Mouse (Mus musculus) midbrain, postnatal 0 days (tissue): Measurements from ENCODE around the gene Hoxa5. TPM values are rescaled to one million over a fixed set of nuclear protein-coding genes. Genes with fewer than 3 reads are reported as not detected.
A peak's percentile ranks its signal among the peaks of the same experiment; 100 is the strongest.

ENCODE experiments used
- ATAC-seq: fragments of 200-750 bp; cut with Nextera tagmentation; 2 replicates; pipeline ENCODE4 v1.8.0; 2017; ENCODE audit warnings: moderate number of reproducible peaks, mild to moderate bottlenecking, moderate TSS enrichment, moderate library complexity; ENCODE audit not compliant: low FRiP score
- DNase-seq: peaks from one replicate; pipeline ENCODE4 v3.0.0-alpha.2; 2015; ENCODE audit warnings: low spot score
- H3K27ac ChIP-seq: fragments of 300-500 bp; sonication (generic); 2 replicates; pipeline ENCODE4 v1.5.1; 2014; ENCODE audit warnings: low read depth, mild to moderate bottlenecking, low read length, mixed read lengths
- H3K27me3 ChIP-seq: fragments of 300-500 bp; sonication (generic); 2 replicates; pipeline ENCODE4 v1.6.1; 2014; ENCODE audit warnings: low read length, control low read depth, mixed read lengths; ENCODE audit not compliant: insufficient read depth
- H3K36me3 ChIP-seq: fragments of 300-500 bp; sonication (generic); 2 replicates; pipeline ENCODE4 v1.6.1; 2014; ENCODE audit warnings: low read length, control low read depth, mixed read lengths; ENCODE audit not compliant: insufficient read depth
- H3K4me1 ChIP-seq: fragments of 300-500 bp; sonication (generic); 2 replicates; pipeline ENCODE4 v1.6.1; 2014; ENCODE audit warnings: mild to moderate bottlenecking, control low read depth, antibody characterized with exemption, low read length, mixed read lengths; ENCODE audit not compliant: insufficient read depth
- H3K4me2 ChIP-seq: fragments of 300-500 bp; sonication (generic); 2 replicates; pipeline ENCODE4 v1.6.1; 2014; ENCODE audit warnings: low read depth, mild to moderate bottlenecking, low read length, mixed read lengths; ENCODE audit not compliant: poor library complexity, severe bottlenecking
- H3K4me3 ChIP-seq: fragments of 300-500 bp; sonication (generic); 2 replicates; pipeline ENCODE4 v1.5.1; 2014; ENCODE audit warnings: low read depth, mild to moderate bottlenecking, low read length, moderate library complexity
- H3K9ac ChIP-seq: fragments of 300-500 bp; sonication (generic); replicated peaks from 2 replicates; pipeline ENCODE4 v1.6.1; 2014; ENCODE audit warnings: mild to moderate bottlenecking, low read length, moderate library complexity, mixed read lengths; ENCODE audit not compliant: poor library complexity, severe bottlenecking
- H3K9me3 ChIP-seq: fragments of 300-500 bp; sonication (generic); 2 replicates; pipeline ENCODE4 v1.6.1; 2016; ENCODE audit warnings: low read length, control low read depth
- CTCF ChIP-seq: IDR thresholded peaks from 2 replicates; pipeline ENCODE4 v1.5.1; 2016; ENCODE audit warnings: antibody characterized with exemption, mild to moderate bottlenecking
- WGBS: fragments of 180-500 bp; shearing (Covaris S2); extraction: QIAGEN DNeasy Blood & Tissue Kit; methylation state at CpG from one replicate; pipeline ENCODE4 v1.1.7; 2014; 5-methylcytosine and 5-hydroxymethylcytosine counted together
- polyA plus RNA-seq: library from polyadenylated mRNA; unstranded; fragments of >200 nt; fragmentation: Nextera tagmentation; extraction: Ambion mirVana; gene quantifications from 2 replicates; pipeline ENCODE4 v1.2.1, GENCODE M21; 2015
- total RNA-seq: library from RNA; depleted of rRNA; stranded (reverse); fragments of >200 nt; gene quantifications from 2 replicates; pipeline ENCODE4 v1.2.3, GENCODE M21; 2014

The Hoxa5 gene
- total and polyA plus RNA-seq, 2 experiments from 2014 or later, result 10.4 TPM; not detected in 1

DNA sequence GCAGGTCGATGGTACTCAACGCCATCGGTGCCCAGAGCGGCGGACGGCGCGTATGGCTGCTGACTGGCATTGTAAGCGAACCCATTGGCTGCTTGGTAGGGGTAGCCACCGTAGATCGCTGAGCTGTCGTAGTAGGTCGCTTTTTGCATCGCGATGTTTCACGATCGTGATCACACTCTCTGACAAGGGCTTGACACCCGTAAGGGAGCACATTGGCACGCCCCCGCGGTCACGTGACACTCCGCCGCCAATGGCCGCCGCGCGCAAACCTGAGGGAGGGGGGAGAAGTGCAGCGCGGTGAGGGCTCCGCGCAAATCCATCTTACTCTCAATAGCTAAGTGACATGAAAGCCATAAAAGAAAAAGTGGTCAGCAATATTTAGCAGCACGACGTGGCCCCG lies 31.9 kb downstream of the Hoxa5 start:
- no peak for ATAC-seq
- Histone ChIP-seq H3K9ac (no peak overlapping the region), H3K9me3 (no peaks in the 10 kb centered on the region), H3K4me3 (no peak overlapping the region), H3K4me2 (0 out of 2 replicates have a peak overlapping the region, but pooled peaks have one; percentile 7), H3K36me3 (no peaks in the 10 kb centered on the region), H3K27me3 (peaks cover 76% of the 10 kb centered on the region), H3K4me1 (no peaks in the 10 kb centered on the region), H3K27ac (no peak overlapping the region)
- no peak for TF ChIP-seq CTCF
- 1% methylated on average over 35 of the region's 35 CpGs for WGBS
- DNase-seq, result peak; percentile 94

DNA sequence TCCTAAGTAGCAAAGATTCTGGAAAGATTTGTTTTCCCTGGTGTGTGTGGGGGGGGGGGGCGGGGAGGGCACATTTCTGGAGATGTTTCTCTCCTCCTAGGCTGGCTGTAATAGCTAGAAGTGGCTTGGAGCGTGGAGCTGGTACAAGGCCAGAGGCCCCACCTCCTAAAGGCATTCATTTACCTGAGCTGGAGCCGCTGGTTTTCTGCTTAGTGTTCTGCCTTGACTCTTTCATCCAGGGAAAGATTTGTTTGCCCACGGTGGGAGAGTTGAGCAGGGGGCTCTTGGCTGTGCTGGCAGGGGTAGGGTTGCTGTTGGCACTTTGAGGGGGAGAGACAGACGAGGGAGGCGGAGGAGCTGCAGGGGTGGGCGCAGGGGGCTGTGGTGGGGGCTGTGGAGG lies 32.4 kb downstream of the Hoxa5 start:
- H3K36me3 ChIP-seq, result no peaks in the 10 kb centered on the region
- H3K4me3 ChIP-seq, result no peak overlapping the region
- no peaks in the 10 kb centered on the region for H3K4me1 ChIP-seq
- no peak overlapping the region for H3K9ac ChIP-seq
- peaks cover 76% of the 10 kb centered on the region for H3K27me3 ChIP-seq
- WGBS, result 5% methylated on average over 7 of the region's 7 CpGs
- DNase-seq, result no peak
- no peak overlapping the region for H3K27ac ChIP-seq
- no peaks in the 10 kb centered on the region for H3K9me3 ChIP-seq
- H3K4me2 ChIP-seq, result 0 out of 2 replicates have a peak overlapping the region, but pooled peaks have one; percentile 7
- TF ChIP-seq CTCF, result no peak
- no peak for ATAC-seq

- Histone ChIP-seq H3K4me3 (no peak overlapping the region), H3K9me3 (no peaks in the 10 kb centered on the region), H3K27me3 (peaks cover 76% of the 10 kb centered on the region), H3K36me3 (no peaks in the 10 kb centered on the region), H3K4me1 (no peaks in the 10 kb centered on the region), H3K9ac (no peak overlapping the region), H3K27ac (no peak overlapping the region), H3K4me2 (no peak overlapping the region)
- no peak for TF ChIP-seq CTCF
- no peak for ATAC-seq
- DNase-seq, result no peak
- WGBS, result 3% methylated on average over 4 of the region's 4 CpGs
Observed at GRCm38 (mm10) chr6:52171331-52171730, 33.1 kb downstream of the Hoxa5 start.

GRCm38 (mm10) chr6:52170898-52171223 lies 33.5 kb downstream of the Hoxa5 start:
- no peak overlapping the region for H3K9ac ChIP-seq
- no peak overlapping the region for H3K4me3 ChIP-seq
- no peaks in the 10 kb centered on the region for H3K4me1 ChIP-seq
- no peak overlapping the region for H3K27ac ChIP-seq
- H3K4me2 ChIP-seq, result no peak overlapping the region
- peaks cover 80% of the 10 kb centered on the region for H3K27me3 ChIP-seq
- no peak for TF ChIP-seq CTCF
- H3K9me3 ChIP-seq, result no peaks in the 10 kb centered on the region
- no peak for ATAC-seq
- no peaks in the 10 kb centered on the region for H3K36me3 ChIP-seq
- WGBS, result 9% methylated on average over 5 of the region's 5 CpGs
- no peak for DNase-seq

DNA sequence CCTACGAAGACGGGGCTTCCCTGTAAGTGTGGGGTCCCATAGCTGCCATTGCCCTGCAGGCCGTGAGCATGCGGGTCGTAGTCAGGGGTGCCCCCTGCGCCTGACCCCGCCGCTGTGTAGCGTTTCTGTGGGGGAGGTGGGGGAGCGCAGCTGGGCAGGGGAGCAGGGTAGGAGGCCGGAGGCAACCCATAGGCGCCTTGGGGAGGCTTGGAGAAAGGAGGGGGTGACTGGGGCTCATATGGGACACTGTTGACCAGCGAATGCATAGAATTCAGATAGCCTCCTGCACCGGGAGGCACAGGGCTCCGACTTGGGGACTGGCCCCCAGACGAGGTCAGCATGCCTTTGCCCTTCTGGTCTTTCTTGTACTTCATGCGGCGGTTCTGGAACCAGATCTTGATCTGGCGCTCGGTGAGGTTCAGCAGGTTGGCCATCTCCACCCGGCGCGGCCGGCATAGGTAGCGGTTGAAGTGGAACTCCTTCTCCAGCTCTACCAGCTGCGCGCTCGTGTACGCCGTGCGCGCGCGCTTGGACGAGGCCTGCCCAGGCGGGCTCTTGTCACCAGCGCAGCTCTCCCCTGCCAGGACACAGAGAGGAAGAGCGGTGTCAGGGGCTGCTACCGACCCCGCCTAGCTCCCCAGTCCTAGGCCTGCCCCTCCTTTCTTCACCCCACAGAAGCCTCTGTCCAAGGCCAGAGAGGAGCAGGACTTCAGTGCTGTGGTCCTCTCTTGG lies 34.1 kb downstream of the Hoxa5 start:
- Histone ChIP-seq H3K4me2 (no peak overlapping the region), H3K4me3 (no peak overlapping the region), H3K9me3 (no peaks in the 10 kb centered on the region), H3K4me1 (no peaks in the 10 kb centered on the region), H3K27me3 (peaks cover 80% of the 10 kb centered on the region), H3K36me3 (no peaks in the 10 kb centered on the region), H3K9ac (no peak overlapping the region), H3K27ac (no peak overlapping the region)
- WGBS, result 3% methylated on average over 40 of the region's 40 CpGs
- no peak for ATAC-seq
- no peak for TF ChIP-seq CTCF
- DNase-seq, result no peak

DNA sequence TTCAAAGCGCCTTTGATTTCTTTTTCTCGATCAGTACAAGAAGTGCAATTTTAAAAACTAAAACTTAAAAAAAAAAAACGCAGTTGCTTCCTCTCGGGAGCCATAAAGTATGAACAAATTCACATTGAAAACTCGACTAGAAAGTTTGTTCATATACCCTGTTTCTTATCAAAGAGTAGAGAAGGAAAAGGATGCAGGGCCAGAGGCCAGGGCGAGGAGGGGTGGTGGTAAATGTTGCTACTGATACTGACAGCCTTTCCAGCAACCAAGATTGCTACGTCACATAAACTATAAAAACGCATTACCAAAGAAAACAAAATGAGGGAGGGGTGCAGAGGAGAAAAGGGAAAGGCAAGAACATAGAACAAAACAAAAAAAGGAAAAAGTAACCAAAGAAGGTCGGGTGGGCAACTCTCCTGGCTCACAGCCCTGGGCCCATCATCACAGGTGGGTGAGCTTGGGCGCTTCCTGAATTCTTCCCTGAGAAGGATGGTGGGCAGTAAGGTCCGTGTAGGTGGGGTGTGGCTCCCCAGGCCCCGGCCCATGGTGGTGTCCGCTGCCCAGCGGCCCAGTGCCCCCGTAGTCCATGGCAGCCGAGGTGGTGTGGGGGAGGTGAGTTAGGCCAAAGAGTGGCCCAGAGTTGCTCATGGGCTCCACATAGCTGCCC lies 34.8 kb downstream of the Hoxa5 start:
- H3K36me3 ChIP-seq, result no peaks in the 10 kb centered on the region
- H3K9ac ChIP-seq, result no peak overlapping the region
- no peaks in the 10 kb centered on the region for H3K4me1 ChIP-seq
- no peak for TF ChIP-seq CTCF
- H3K4me3 ChIP-seq, result no peak overlapping the region
- no peak overlapping the region for H3K4me2 ChIP-seq
- ATAC-seq (no peak), DNase-seq (no peak)
- peaks cover 78% of the 10 kb centered on the region for H3K27me3 ChIP-seq
- no peaks in the 10 kb centered on the region for H3K9me3 ChIP-seq
- 4% methylated on average over 16 of the region's 16 CpGs for WGBS
- no peak overlapping the region for H3K27ac ChIP-seq
